Mouse (Mus musculus): ENCODE results near the gene Tmem106c.

GRCm38 (mm10) chr15:97940088-97940487 lies 23.9 kb upstream of the Tmem106c start:
- TF ChIP-seq GATA1 (IDR thresholded peaks at IDR 0.05; ENCODE audit: borderline replicate concordance, low read length) (no peak), FLI1 (IDR thresholded peaks at IDR 0.05; ENCODE audit: low read length) (no peak)
